In the genomic region with DNA sequence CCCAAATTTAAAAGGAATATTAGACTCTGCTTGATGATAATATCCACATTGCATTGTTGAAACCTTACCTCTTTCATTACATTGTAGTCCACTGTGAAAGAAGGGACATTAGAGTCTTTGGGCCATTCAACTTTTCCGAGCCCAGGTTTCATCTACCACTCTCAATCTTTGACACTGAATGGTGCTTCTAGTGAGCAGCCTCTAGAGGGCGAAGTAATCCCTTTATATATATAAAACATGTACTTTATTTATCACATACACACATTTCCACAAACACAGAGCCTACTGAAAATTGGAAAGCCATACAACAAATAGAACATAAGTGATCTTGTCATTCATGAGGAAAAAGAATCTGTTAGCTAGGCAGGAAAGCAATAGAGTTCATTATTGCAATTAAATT, we compare ENCODE assay signal across 11 mouse cellular contexts.
DNase-seq lines count a peak whose midpoint lies in the region; ATAC-seq lines count a peak whose summit lies in the region.
"Had no signal": no experiment of that assay in that cellular context is flagged by ENCODE, and none has a peak within 500 bp of the region (broad histone marks: within the 10 kb centered on the region; RNA-seq: fewer than 3 reads in every experiment).

No protein-coding gene starts in this region.

- no peak overlapping the region for H3K27ac ChIP-seq in forebrain, embryonic 14.5 days (ENCODE audit: low read depth, low read length)
- H3K27ac ChIP-seq in forebrain, embryonic 13.5 days, result no peak overlapping the region
- no peak overlapping the region for H3K27ac ChIP-seq in kidney, embryonic 14.5 days (ENCODE audit: low read depth, low read length)
- H3K27ac ChIP-seq: embryonic facial prominence, embryonic 12.5 days; limb, embryonic 12.5 days had no signal

- no peaks in the 10 kb centered on the region for H3K9me3 ChIP-seq in forebrain, embryonic 14.5 days (replicated peaks; ENCODE audit: control insufficient read depth, low read length)
- H3K9me3 ChIP-seq in forebrain, embryonic 13.5 days (replicated peaks), result no peaks in the 10 kb centered on the region
- no peaks in the 10 kb centered on the region for H3K9me3 ChIP-seq in kidney, embryonic 14.5 days (ENCODE audit: control insufficient read depth, low read length)
- H3K9me3 ChIP-seq: embryonic facial prominence, embryonic 12.5 days; limb, embryonic 12.5 days had no signal

- H3K27me3 ChIP-seq in forebrain, embryonic 14.5 days (replicated peaks; ENCODE audit: control insufficient read depth, insufficient read depth, low read length), result no peaks in the 10 kb centered on the region
- no peaks in the 10 kb centered on the region for H3K27me3 ChIP-seq in forebrain, embryonic 13.5 days
- H3K27me3 ChIP-seq in kidney, embryonic 14.5 days (ENCODE audit: control insufficient read depth, insufficient read depth, low read length), result no peaks in the 10 kb centered on the region
- H3K27me3 ChIP-seq: embryonic facial prominence, embryonic 12.5 days; limb, embryonic 12.5 days had no signal

- no peaks in the 10 kb centered on the region for H3K36me3 ChIP-seq in forebrain, embryonic 14.5 days (ENCODE audit: control insufficient read depth, insufficient read depth, low read length)
- no peaks in the 10 kb centered on the region for H3K36me3 ChIP-seq in forebrain, embryonic 13.5 days (ENCODE audit: poor library complexity, severe bottlenecking)
- no peaks in the 10 kb centered on the region for H3K36me3 ChIP-seq in kidney, embryonic 14.5 days (ENCODE audit: control insufficient read depth, insufficient read depth, low read length)
- H3K36me3 ChIP-seq: embryonic facial prominence, embryonic 12.5 days; limb, embryonic 12.5 days had no signal

- 21% methylated on average over 2 of the region's 2 CpGs for WGBS in forebrain, embryonic 14.5 days
- WGBS in forebrain, embryonic 13.5 days, result 23% methylated on average over 2 of the region's 2 CpGs
- 26% methylated on average over 2 of the region's 2 CpGs for WGBS in kidney, embryonic 14.5 days

- no peak for ATAC-seq in forebrain, embryonic 14.5 days
- ATAC-seq in forebrain, embryonic 13.5 days, result no peak
- ATAC-seq in kidney, embryonic 14.5 days (ENCODE audit: low FRiP score, low TSS enrichment), result no peak

- peak; percentile 40 for DNase-seq in forebrain, embryonic 14.5 days (ENCODE audit: low spot score)
- DNase-seq in kidney, postnatal 14 days, result peak; percentile 0
- peak; percentile 40 for DNase-seq in 3T3-L1 (ENCODE audit: low read depth, low spot score)
- DNase-seq in R1 (ENCODE audit: low read depth, low spot score), result peak; percentile 1
- DNase-seq in spleen, postnatal 4 days (ENCODE audit: low spot score in 2 of 2), result no peak
- no peak for DNase-seq in thymus, postnatal 25 days
- DNase-seq: thymus, postnatal 14 days had no signal

- no peaks in the 10 kb centered on the region for H3K4me1 ChIP-seq in forebrain, embryonic 14.5 days (ENCODE audit: control insufficient read depth, insufficient read depth, low read length)
- H3K4me1 ChIP-seq in forebrain, embryonic 13.5 days, result no peaks in the 10 kb centered on the region
- no peaks in the 10 kb centered on the region for H3K4me1 ChIP-seq in kidney, embryonic 14.5 days (ENCODE audit: control insufficient read depth, insufficient read depth, low read length)
- H3K4me1 ChIP-seq: embryonic facial prominence, embryonic 12.5 days; limb, embryonic 12.5 days had no signal

- H3K9ac ChIP-seq in forebrain, embryonic 14.5 days (ENCODE audit: low read length), result no peak overlapping the region
- no peak overlapping the region for H3K9ac ChIP-seq in forebrain, embryonic 13.5 days
- no peak overlapping the region for H3K9ac ChIP-seq in kidney, embryonic 14.5 days (ENCODE audit: low read depth, low read length)
- H3K9ac ChIP-seq: embryonic facial prominence, embryonic 12.5 days; limb, embryonic 12.5 days had no signal

- H3K4me2 ChIP-seq in forebrain, embryonic 14.5 days (ENCODE audit: low read length), result no peak overlapping the region
- no peak overlapping the region for H3K4me2 ChIP-seq in forebrain, embryonic 13.5 days
- no peak overlapping the region for H3K4me2 ChIP-seq in kidney, embryonic 14.5 days (replicated peaks; ENCODE audit: low read depth, low read length)
- H3K4me2 ChIP-seq: embryonic facial prominence, embryonic 12.5 days; limb, embryonic 12.5 days had no signal

- no peak overlapping the region for H3K4me3 ChIP-seq in forebrain, embryonic 14.5 days (ENCODE audit: low read depth, low read length)
- H3K4me3 ChIP-seq in forebrain, embryonic 13.5 days, result no peak overlapping the region
- no peak overlapping the region for H3K4me3 ChIP-seq in kidney, embryonic 14.5 days (ENCODE audit: low read length)
- H3K4me3 ChIP-seq: embryonic facial prominence, embryonic 12.5 days; limb, embryonic 12.5 days had no signal

Comparison
In these comparisons a context has a peak if more than half of its experiments do, and no peak if none do; other contexts are left out.
1. DNase-seq: peak in forebrain, embryonic 14.5 days (single experiment), kidney, postnatal 14 days (single experiment), 3T3-L1 (single experiment) and R1 (single experiment); none in spleen, postnatal 4 days (0 of 2) and thymus, postnatal 25 days (single experiment).